Mouse (Mus musculus): ENCODE results near the gene Oma1. TPM values are rescaled to one million over a fixed set of nuclear protein-coding genes. Genes with fewer than 3 reads are reported as not detected.

Oma1 gene
- polyA plus RNA-seq, 1 experiment: 7.2 TPM

- no peak overlapping the region for H3K4me3 ChIP-seq
- TF ChIP-seq E2F4 (IDR thresholded peaks at IDR 0.05; ENCODE audit: insufficient read depth): no peak
- no peak for TF ChIP-seq MYOD1 (IDR thresholded peaks at IDR 0.05; ENCODE audit: control insufficient read depth in 1 of 3, insufficient read length in 2 of 3, low read depth in 2 of 3)
- TF ChIP-seq POLR2AphosphoS2 (IDR thresholded peaks at IDR 0.05; ENCODE audit: insufficient read length, low read depth): no peak
- TF ChIP-seq TCF12 (IDR thresholded peaks at IDR 0.05; ENCODE audit: insufficient read depth, poor library complexity, severe bottlenecking): no peak
- TF ChIP-seq POLR2A (IDR thresholded peaks at IDR 0.05; ENCODE audit: insufficient read length, low read depth): no peak
- no peak for TF ChIP-seq CEBPB (IDR thresholded peaks at IDR 0.05; ENCODE audit: insufficient read depth, poor library complexity, severe bottlenecking)
- no peak for TF ChIP-seq MYOG (IDR thresholded peaks at IDR 0.05; ENCODE audit: control insufficient read depth in 1 of 3, insufficient read depth in 1 of 3, insufficient read length in 2 of 3, low read depth in 2 of 3)
- no peak for TF ChIP-seq SRF (IDR thresholded peaks at IDR 0.05; ENCODE audit: control insufficient read depth, insufficient read length, low read depth)
- TF ChIP-seq MAX (IDR thresholded peaks at IDR 0.05; ENCODE audit: low read depth): no peak
- TF ChIP-seq REST (IDR thresholded peaks at IDR 0.05; ENCODE audit: insufficient read depth, insufficient read length): no peak
- no peak for TF ChIP-seq USF1 (IDR thresholded peaks at IDR 0.05; ENCODE audit: low read depth)
- no peak for TF ChIP-seq TCF3 (IDR thresholded peaks at IDR 0.05; ENCODE audit: insufficient read length, low read depth)
- no peak overlapping the region for H3K4me2 ChIP-seq (ENCODE audit: low read depth)
- H3K27me3 ChIP-seq (ENCODE audit: control insufficient read depth, insufficient read depth, insufficient read length): no peaks in the 10 kb centered on the region
- no peak overlapping the region for H3ac ChIP-seq (ENCODE audit: control insufficient read depth, insufficient read length)
- H3K36me3 ChIP-seq (ENCODE audit: control insufficient read depth, insufficient read depth): peaks cover 2% of the 10 kb centered on the region
- no peaks in the 10 kb centered on the region for H3K79me2 ChIP-seq (ENCODE audit: control insufficient read depth, insufficient read depth)
Observed at GRCm38 (mm10) chr4:103358941-103359448, 45.4 kb downstream of the Oma1 start.

GRCm38 (mm10) chr4:103382171-103382570, 68.6 kb downstream of the Oma1 start:
- no peaks in the 10 kb centered on the region for H3K36me3 ChIP-seq (ENCODE audit: control insufficient read depth, insufficient read depth)
- no peak overlapping the region for H3K4me2 ChIP-seq (ENCODE audit: low read depth)
- no peaks in the 10 kb centered on the region for H3K27me3 ChIP-seq (ENCODE audit: control insufficient read depth, insufficient read depth, insufficient read length)
- H3ac ChIP-seq (ENCODE audit: control insufficient read depth, insufficient read length): no peak overlapping the region
- no peak overlapping the region for H3K4me3 ChIP-seq
- H3K79me2 ChIP-seq (ENCODE audit: control insufficient read depth, insufficient read depth): no peaks in the 10 kb centered on the region
- TF ChIP-seq E2F4 (IDR thresholded peaks at IDR 0.05; ENCODE audit: insufficient read depth) (no peak), USF1 (IDR thresholded peaks at IDR 0.05; ENCODE audit: low read depth) (no peak), TCF12 (IDR thresholded peaks at IDR 0.05; ENCODE audit: insufficient read depth, poor library complexity, severe bottlenecking) (no peak), TCF3 (IDR thresholded peaks at IDR 0.05; ENCODE audit: insufficient read length, low read depth) (no peak), MYOG (IDR thresholded peaks at IDR 0.05; ENCODE audit: control insufficient read depth in 1 of 3, insufficient read depth in 1 of 3, insufficient read length in 2 of 3, low read depth in 2 of 3) (no peak), MYOD1 (IDR thresholded peaks at IDR 0.05; ENCODE audit: control insufficient read depth in 1 of 3, insufficient read length in 2 of 3, low read depth in 2 of 3) (no peak), REST (IDR thresholded peaks at IDR 0.05; ENCODE audit: insufficient read depth, insufficient read length) (no peak), SRF (IDR thresholded peaks at IDR 0.05; ENCODE audit: control insufficient read depth, insufficient read length, low read depth) (no peak), MAX (IDR thresholded peaks at IDR 0.05; ENCODE audit: low read depth) (no peak), POLR2AphosphoS2 (IDR thresholded peaks at IDR 0.05; ENCODE audit: insufficient read length, low read depth) (no peak), POLR2A (IDR thresholded peaks at IDR 0.05; ENCODE audit: insufficient read length, low read depth) (no peak), CEBPB (IDR thresholded peaks at IDR 0.05; ENCODE audit: insufficient read depth, poor library complexity, severe bottlenecking) (no peak)

DNA sequence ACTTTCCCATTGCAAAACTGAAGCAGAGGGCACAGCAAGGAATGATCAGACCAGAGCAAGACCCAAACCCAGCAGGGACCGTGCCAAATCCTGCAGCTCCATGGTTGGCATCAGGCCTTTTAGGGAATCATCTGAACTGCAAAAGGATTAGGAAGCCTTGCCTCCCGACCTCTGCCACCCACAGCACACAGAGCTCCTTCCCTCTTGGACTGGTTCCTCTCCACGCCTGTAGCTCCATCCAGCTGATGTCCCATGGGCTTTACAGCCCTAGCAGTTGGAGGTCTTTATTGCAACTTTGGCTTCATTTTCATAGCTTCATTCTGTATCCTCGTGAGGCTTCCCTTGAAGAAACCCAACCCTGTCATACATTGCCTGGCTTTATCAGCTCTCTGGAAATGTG, 71.4 kb downstream of the Oma1 start:
- Histone ChIP-seq H3K4me3 (no peak overlapping the region), H3K36me3 (ENCODE audit: control insufficient read depth, insufficient read depth) (no peaks in the 10 kb centered on the region), H3K79me2 (ENCODE audit: control insufficient read depth, insufficient read depth) (no peaks in the 10 kb centered on the region), H3ac (ENCODE audit: control insufficient read depth, insufficient read length) (no peak overlapping the region), H3K4me2 (ENCODE audit: low read depth) (no peak overlapping the region), H3K27me3 (ENCODE audit: control insufficient read depth, insufficient read depth, insufficient read length) (no peaks in the 10 kb centered on the region)
- TF ChIP-seq TCF12 (IDR thresholded peaks at IDR 0.05; ENCODE audit: insufficient read depth, poor library complexity, severe bottlenecking): no peak
- no peak for TF ChIP-seq MYOG (IDR thresholded peaks at IDR 0.05; ENCODE audit: control insufficient read depth in 1 of 3, insufficient read depth in 1 of 3, insufficient read length in 2 of 3, low read depth in 2 of 3)
- TF ChIP-seq SRF (IDR thresholded peaks at IDR 0.05; ENCODE audit: control insufficient read depth, insufficient read length, low read depth): no peak
- no peak for TF ChIP-seq POLR2A (IDR thresholded peaks at IDR 0.05; ENCODE audit: insufficient read length, low read depth)
- TF ChIP-seq TCF3 (IDR thresholded peaks at IDR 0.05; ENCODE audit: insufficient read length, low read depth): no peak
- TF ChIP-seq CEBPB (IDR thresholded peaks at IDR 0.05; ENCODE audit: insufficient read depth, poor library complexity, severe bottlenecking): no peak
- no peak for TF ChIP-seq MYOD1 (IDR thresholded peaks at IDR 0.05; ENCODE audit: control insufficient read depth in 1 of 3, insufficient read length in 2 of 3, low read depth in 2 of 3)
- no peak for TF ChIP-seq USF1 (IDR thresholded peaks at IDR 0.05; ENCODE audit: low read depth)
- TF ChIP-seq REST (IDR thresholded peaks at IDR 0.05; ENCODE audit: insufficient read depth, insufficient read length): no peak
- TF ChIP-seq MAX (IDR thresholded peaks at IDR 0.05; ENCODE audit: low read depth): no peak
- no peak for TF ChIP-seq E2F4 (IDR thresholded peaks at IDR 0.05; ENCODE audit: insufficient read depth)
- no peak for TF ChIP-seq POLR2AphosphoS2 (IDR thresholded peaks at IDR 0.05; ENCODE audit: insufficient read length, low read depth)

DNA sequence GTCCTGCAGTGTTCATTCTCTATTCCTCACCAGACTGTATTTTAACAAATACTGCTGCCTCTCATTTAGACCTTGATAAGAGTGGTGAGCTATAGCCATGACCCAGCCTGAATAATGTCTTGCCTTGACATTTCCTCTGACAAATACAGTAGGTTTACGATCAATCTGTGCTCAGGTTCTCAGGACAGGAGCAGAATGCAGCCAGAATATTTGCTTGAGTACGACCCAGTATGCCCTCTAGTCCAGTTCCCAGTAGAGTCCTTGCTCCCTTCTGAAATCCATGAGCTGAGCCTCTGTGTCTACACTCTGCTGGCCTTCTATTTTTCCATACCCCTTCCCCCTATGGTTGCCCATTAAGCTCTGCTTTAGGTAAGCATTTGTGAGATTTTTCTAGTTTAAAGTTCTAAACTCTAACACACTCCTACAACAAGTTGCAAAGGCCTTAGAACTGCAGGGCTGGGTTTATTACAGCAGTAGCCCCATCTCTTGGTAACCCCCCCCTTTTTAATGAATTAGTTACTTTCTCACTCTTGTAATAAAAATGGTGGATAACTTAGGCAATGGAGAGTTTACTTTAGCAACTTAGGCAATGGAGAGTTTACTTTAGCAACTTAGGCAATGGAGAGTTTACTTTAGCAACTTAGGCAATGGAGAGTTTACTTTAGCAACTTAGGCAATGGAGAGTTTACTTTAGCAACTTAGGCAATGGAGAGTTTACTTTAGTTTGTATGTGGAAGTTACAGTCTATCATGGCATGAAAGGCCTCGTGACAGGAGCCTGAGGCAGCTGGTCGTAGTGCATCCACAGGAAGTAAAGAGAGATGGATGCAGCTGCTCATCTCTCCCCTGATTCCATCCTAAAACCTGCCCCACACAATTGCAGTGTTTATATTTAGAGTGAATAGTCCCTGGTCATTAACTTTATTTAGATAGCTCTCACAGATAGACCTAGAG, 72.5 kb downstream of the Oma1 start:
- Histone ChIP-seq H3K27me3 (ENCODE audit: control insufficient read depth, insufficient read depth, insufficient read length) (no peaks in the 10 kb centered on the region), H3K4me2 (ENCODE audit: low read depth) (no peak overlapping the region), H3ac (ENCODE audit: control insufficient read depth, insufficient read length) (no peak overlapping the region), H3K4me3 (no peak overlapping the region), H3K79me2 (ENCODE audit: control insufficient read depth, insufficient read depth) (no peaks in the 10 kb centered on the region), H3K36me3 (ENCODE audit: control insufficient read depth, insufficient read depth) (no peaks in the 10 kb centered on the region)
- TF ChIP-seq E2F4 (IDR thresholded peaks at IDR 0.05; ENCODE audit: insufficient read depth): no peak

Data from myocyte (in vitro differentiated cells).